Mouse (Mus musculus) thymus, postnatal 10 days (tissue): ENCODE measurements around the gene Emg1.
"Not testable (repeated sequence)": the region's sequence is repeated elsewhere in the genome, so short reads cannot be mapped to it uniquely, and the experiment has no call there.

ENCODE experiments used
- DNase-seq, 2 experiments: peaks; one replicate each; pipeline ENCODE4 v3.0.0; 2021; ENCODE audit warnings: low spot score in 2 of 2

Emg1 gene

GRCm38 (mm10) chr6:124708289-124708889, 3.6 kb downstream of the Emg1 start:
- DNase-seq = no peak

- DNase-seq = no peak
Observed at GRCm38 (mm10) chr6:124706061-124706627, 5.8 kb downstream of the Emg1 start.

GRCm38 (mm10) chr6:124704417-124704816, 7.6 kb downstream of the Emg1 start:
- no peak for DNase-seq

- DNase-seq = no peak
Observed at GRCm38 (mm10) chr6:124703789-124704188, 8.2 kb downstream of the Emg1 start.

GRCm38 (mm10) chr6:124702784-124703103, 9.2 kb downstream of the Emg1 start:
- peak; percentile 68 to 80 for DNase-seq

- DNase-seq = no peak
Observed at GRCm38 (mm10) chr6:124702102-124702783, 9.7 kb downstream of the Emg1 start.

- DNase-seq = peak in 1 of 2 experiments; percentile 49
Observed at GRCm38 (mm10) chr6:124701338-124701737, 10.6 kb downstream of the Emg1 start.

- DNase-seq = no peak
Observed at GRCm38 (mm10) chr6:124699962-124700610, 11.9 kb downstream of the Emg1 start.

GRCm38 (mm10) chr6:124699366-124699765, 12.6 kb downstream of the Emg1 start:
- DNase-seq = no peak

- no peak for DNase-seq
Observed at GRCm38 (mm10) chr6:124698751-124699150, 13.2 kb downstream of the Emg1 start.

GRCm38 (mm10) chr6:124696441-124697150, 15.4 kb downstream of the Emg1 start:
- DNase-seq = no peak

- no peak for DNase-seq
Observed at GRCm38 (mm10) chr6:124694166-124694955, 17.6 kb downstream of the Emg1 start.

GRCm38 (mm10) chr6:124693243-124693981, 18.6 kb downstream of the Emg1 start:
- no peak for DNase-seq

GRCm38 (mm10) chr6:124690517-124690916, 21.5 kb downstream of the Emg1 start:
- DNase-seq = no peak

GRCm38 (mm10) chr6:124689011-124689410, 23.0 kb downstream of the Emg1 start:
- no peak for DNase-seq

- DNase-seq = no peak
Observed at GRCm38 (mm10) chr6:124688151-124688758, 23.7 kb downstream of the Emg1 start.

GRCm38 (mm10) chr6:124686644-124687043, 25.3 kb downstream of the Emg1 start:
- DNase-seq = not testable (repeated sequence)

- no peak for DNase-seq
Observed at GRCm38 (mm10) chr6:124685606-124686386, 26.2 kb downstream of the Emg1 start.
